Mouse (Mus musculus) liver, embryonic 15.5 days (tissue): ENCODE results near the gene Pld1. TPM values are rescaled to one million over a fixed set of nuclear protein-coding genes. Genes with fewer than 3 reads are reported as not detected.

Source experiments
- ATAC-seq: fragments of 200-750 bp; cut with Nextera tagmentation; 2 replicates; pipeline ENCODE4 v1.8.0; 2017; ENCODE audit warnings: moderate number of reproducible peaks, mild to moderate bottlenecking, moderate library complexity; ENCODE audit not compliant: insufficient read depth
- H3K27ac ChIP-seq: fragments of 300-500 bp; sonication (generic); replicated peaks from 2 replicates; pipeline ENCODE4 v1.5.1; 2015; ENCODE audit warnings: mild to moderate bottlenecking, inconsistent platforms
- H3K27me3 ChIP-seq: fragments of 300-500 bp; sonication (generic); 2 replicates; pipeline ENCODE4 v1.6.1; 2015; ENCODE audit warnings: mild to moderate bottlenecking, inconsistent platforms
- H3K36me3 ChIP-seq: fragments of 300-500 bp; sonication (generic); replicated peaks from 2 replicates; pipeline ENCODE4 v1.6.1; 2015; ENCODE audit warnings: moderate library complexity, mild to moderate bottlenecking, inconsistent platforms
- H3K4me1 ChIP-seq: fragments of 300-500 bp; sonication (generic); replicated peaks from 2 replicates; pipeline ENCODE4 v1.6.1; 2015; ENCODE audit warnings: inconsistent platforms
- H3K4me2 ChIP-seq: fragments of 300-500 bp; sonication (generic); 2 replicates; pipeline ENCODE4 v1.6.1; 2015; ENCODE audit warnings: moderate library complexity, mild to moderate bottlenecking, inconsistent platforms
- H3K4me3 ChIP-seq: fragments of 300-500 bp; sonication (generic); replicated peaks from 2 replicates; pipeline ENCODE4 v1.5.1; 2015; ENCODE audit warnings: mild to moderate bottlenecking, inconsistent platforms
- H3K9ac ChIP-seq: fragments of 300-500 bp; sonication (generic); 2 replicates; pipeline ENCODE4 v1.6.1; 2015; ENCODE audit warnings: moderate library complexity, mild to moderate bottlenecking, inconsistent platforms
- H3K9me3 ChIP-seq: fragments of 300-500 bp; sonication (generic); replicated peaks from 2 replicates; pipeline ENCODE4 v1.6.1; 2016; ENCODE audit warnings: inconsistent platforms
- WGBS: fragments of 180-500 bp; shearing (Covaris S2); methylation state at CpG from one replicate; pipeline ENCODE4 v1.1.7; 2015; ENCODE audit warnings: mixed read lengths; ENCODE audit not compliant: insufficient replicate concordance; 5-methylcytosine and 5-hydroxymethylcytosine counted together
- polyA plus RNA-seq: library from polyadenylated mRNA; unstranded; fragments of >200 nt; fragmentation: Nextera tagmentation; extraction: Ambion mirVana; gene quantifications from 2 replicates; pipeline ENCODE4 v1.2.1, GENCODE M21; 2015

The Pld1 gene
- polyA plus RNA-seq, 1 experiment from 2014 or later: 4.7 TPM

GRCm38 (mm10) chr3:27976931-27977544, 38.5 kb downstream of the Pld1 start:
- WGBS: 63% methylated on average over 10 of the region's 10 CpGs
- H3K4me3 ChIP-seq: no peak overlapping the region
- H3K9ac ChIP-seq: no peak overlapping the region
- no peaks in the 10 kb centered on the region for H3K4me1 ChIP-seq
- no peak overlapping the region for H3K27ac ChIP-seq
- H3K4me2 ChIP-seq: no peak overlapping the region
- no peak for ATAC-seq
- no peaks in the 10 kb centered on the region for H3K9me3 ChIP-seq
- H3K27me3 ChIP-seq: no peaks in the 10 kb centered on the region
- H3K36me3 ChIP-seq: no peaks in the 10 kb centered on the region

DNA sequence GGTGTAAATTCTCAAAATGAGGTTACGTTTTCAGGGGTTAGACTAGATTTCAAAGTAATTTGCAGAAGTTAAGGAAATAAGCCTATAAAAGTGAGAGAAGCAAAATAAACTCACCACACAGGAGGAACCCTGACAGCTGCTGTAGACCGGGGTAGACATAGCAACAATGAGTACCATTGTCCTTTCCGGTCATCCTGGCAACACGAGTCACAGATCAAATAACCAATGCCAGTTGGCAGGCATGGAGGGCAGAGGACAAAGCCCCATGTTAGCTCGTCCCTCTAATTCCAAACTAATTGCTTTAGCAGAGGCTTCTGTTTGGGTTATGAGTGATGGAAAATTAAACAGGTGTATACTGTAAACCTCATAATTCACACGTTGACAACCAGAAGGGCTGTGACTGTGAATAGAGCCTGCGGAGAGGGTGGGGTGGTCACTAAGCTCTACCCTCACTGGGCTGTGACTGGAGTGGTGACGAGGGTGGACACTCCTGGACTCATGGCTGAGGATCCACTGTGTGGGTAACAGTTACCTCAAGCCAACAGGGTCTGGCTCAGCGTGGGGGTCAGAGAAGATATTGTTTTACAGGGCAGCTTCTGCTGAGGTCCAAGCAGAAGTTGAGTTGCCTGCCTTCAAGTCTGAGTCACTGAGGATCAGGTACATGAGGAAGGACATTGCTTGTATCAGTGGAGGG, 39.7 kb downstream of the Pld1 start:
- no peak for ATAC-seq

GRCm38 (mm10) chr3:27981591-27981990, 43.1 kb downstream of the Pld1 start:
- H3K27ac ChIP-seq: no peak overlapping the region
- ATAC-seq: no peak
- no peak overlapping the region for H3K4me2 ChIP-seq
- H3K9ac ChIP-seq: no peak overlapping the region
- no peaks in the 10 kb centered on the region for H3K36me3 ChIP-seq
- no peaks in the 10 kb centered on the region for H3K27me3 ChIP-seq
- no peaks in the 10 kb centered on the region; the same call in 1 of the 2 replicates for H3K4me1 ChIP-seq
- H3K4me3 ChIP-seq: no peak overlapping the region
- 43% methylated on average over 4 of the region's 4 CpGs for WGBS
- H3K9me3 ChIP-seq: no peaks in the 10 kb centered on the region

More for the DNA sequence above, 39.7 kb downstream of the Pld1 start:
- Histone ChIP-seq H3K4me1 (no peaks in the 10 kb centered on the region), H3K27me3 (no peaks in the 10 kb centered on the region), H3K4me3 (no peak overlapping the region), H3K9ac (no peak overlapping the region), H3K4me2 (no peak overlapping the region), H3K27ac (no peak overlapping the region), H3K9me3 (no peaks in the 10 kb centered on the region), H3K36me3 (no peaks in the 10 kb centered on the region)
- 62% methylated on average over 9 of the region's 9 CpGs for WGBS

DNA sequence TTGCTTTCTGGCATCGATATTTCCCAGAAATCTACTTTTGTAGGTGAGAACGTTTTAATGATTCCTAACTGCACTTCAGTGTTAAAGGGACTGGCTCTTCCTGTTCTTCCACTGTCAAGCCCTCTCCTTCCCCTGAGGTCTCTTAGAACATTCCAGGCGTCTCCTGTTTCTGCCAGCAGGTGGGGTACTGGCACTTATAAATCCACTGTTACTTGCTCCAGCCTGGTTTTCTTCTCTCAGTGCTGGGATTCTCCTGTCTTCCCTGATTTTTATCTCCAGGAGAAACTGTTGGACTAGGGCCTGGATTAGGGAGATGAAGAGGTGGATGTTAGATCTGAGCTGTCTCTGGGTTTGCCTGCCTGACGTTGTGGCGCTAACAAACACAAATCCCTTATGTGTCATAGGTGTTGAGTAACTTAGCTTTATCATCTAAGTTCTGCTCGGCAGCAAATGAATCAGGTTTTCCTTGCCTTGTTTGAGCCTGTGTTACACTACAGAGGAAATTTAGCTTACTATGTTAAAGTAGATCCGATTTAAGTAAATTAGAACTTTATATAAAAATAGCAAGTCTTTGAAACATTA, 44.0 kb downstream of the Pld1 start:
- no peaks in the 10 kb centered on the region for H3K36me3 ChIP-seq
- no peaks in the 10 kb centered on the region for H3K27me3 ChIP-seq
- WGBS: 37% methylated on average over 7 of the region's 7 CpGs
- no peak overlapping the region for H3K9ac ChIP-seq
- H3K4me3 ChIP-seq: no peak overlapping the region
- H3K4me2 ChIP-seq: no peak overlapping the region
- H3K4me1 ChIP-seq: no peaks in the 10 kb centered on the region; the same call in 1 of the 2 replicates
- H3K9me3 ChIP-seq: no peaks in the 10 kb centered on the region
- no peak for ATAC-seq
- H3K27ac ChIP-seq: no peak overlapping the region

- Histone ChIP-seq H3K4me1 (no peaks in the 10 kb centered on the region; the same call in 1 of the 2 replicates), H3K27me3 (no peaks in the 10 kb centered on the region), H3K4me2 (no peak overlapping the region), H3K27ac (no peak overlapping the region), H3K9me3 (no peaks in the 10 kb centered on the region), H3K9ac (no peak overlapping the region), H3K4me3 (no peak overlapping the region), H3K36me3 (no peaks in the 10 kb centered on the region)
- ATAC-seq: no peak
- WGBS: 69% methylated on average over 2 of the region's 2 CpGs
Observed at GRCm38 (mm10) chr3:27983274-27983673, 44.8 kb downstream of the Pld1 start.

DNA sequence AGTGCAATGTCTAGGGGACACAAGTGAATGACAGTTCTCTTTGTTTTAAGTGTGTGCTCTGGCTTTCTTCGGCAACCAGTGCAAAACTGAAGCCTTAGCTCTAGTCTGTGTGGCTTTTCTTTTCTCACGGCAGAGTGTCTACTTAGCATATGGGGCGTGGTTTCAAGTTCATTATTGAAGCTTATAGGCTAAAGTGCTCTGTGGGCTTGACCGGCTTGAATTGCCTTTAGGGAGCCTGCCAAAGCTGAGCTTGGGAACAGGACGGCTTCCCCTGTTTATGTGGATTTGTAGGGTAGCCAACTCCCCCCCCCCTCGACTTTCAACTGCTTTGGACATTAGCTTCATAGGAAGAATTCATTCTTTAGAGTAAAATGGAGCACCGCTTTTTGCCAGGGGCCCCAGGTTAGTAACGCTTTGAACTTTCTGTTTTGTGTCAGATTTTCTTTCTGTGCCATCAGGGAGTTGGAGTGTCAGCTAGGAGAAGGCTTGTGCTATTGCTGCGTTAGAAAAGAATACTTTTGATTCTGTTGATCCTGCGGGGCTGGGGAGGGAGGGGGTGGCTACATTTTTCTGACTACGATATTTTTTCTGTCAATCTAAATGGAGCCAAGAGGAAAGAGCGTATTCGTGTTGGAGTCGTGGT, 45.6 kb downstream of the Pld1 start:
- Histone ChIP-seq H3K9ac (no peak overlapping the region), H3K27ac (no peak overlapping the region), H3K9me3 (no peaks in the 10 kb centered on the region), H3K4me1 (no peaks in the 10 kb centered on the region; the same call in 1 of the 2 replicates), H3K36me3 (no peaks in the 10 kb centered on the region), H3K4me3 (peak overlapping the region; percentile 42), H3K4me2 (peak overlapping the region; percentile 58), H3K27me3 (no peaks in the 10 kb centered on the region)
- 8% methylated on average over 14 of the region's 14 CpGs for WGBS
- peak; percentile 73 for ATAC-seq

DNA sequence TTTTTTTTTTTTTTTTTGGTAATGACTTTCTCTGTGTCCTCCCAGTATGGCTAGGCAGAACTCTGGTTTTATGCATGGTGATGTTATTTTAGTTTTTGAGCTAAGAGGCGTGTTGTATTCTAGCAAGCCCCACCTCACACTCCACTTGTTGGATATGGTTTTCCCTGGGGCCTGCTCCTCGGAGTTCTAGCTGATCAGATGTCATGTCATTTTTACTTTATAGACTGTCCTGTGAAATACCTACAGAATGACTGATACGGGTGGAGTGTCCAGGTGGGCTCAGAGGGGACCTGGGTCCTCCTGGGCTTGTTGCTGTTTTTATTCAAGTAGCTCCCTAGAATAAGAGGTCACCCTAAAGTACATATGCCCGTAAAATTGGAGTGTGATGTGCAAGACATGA, 46.1 kb downstream of the Pld1 start:
- Histone ChIP-seq H3K36me3 (no peaks in the 10 kb centered on the region), H3K4me1 (no peaks in the 10 kb centered on the region; the same call in 1 of the 2 replicates), H3K27me3 (no peaks in the 10 kb centered on the region), H3K9me3 (no peaks in the 10 kb centered on the region), H3K4me2 (peak overlapping the region; percentile 58), H3K4me3 (peak overlapping the region; percentile 42), H3K9ac (no peak overlapping the region), H3K27ac (no peak overlapping the region)
- no peak for ATAC-seq
- 56% methylated on average over 4 of the region's 4 CpGs for WGBS

DNA sequence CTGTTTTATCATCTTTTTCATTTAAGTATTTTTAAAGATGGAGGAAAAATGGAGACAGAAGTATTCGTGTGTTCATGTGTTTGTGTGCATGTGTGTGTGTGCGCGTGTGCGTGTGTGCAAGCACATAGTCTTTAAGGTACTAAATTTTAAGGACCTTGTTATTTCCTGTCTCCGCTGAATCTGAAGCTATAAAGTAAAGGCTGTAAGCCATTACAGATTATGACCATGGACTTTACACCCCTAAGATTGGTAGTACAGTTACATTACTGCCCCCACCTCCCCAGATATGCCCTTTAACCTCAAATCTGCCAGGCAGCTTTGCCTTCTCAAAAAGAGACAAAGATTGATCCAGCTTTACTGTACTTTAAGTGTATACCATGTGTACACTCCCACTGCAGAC, 46.8 kb downstream of the Pld1 start:
- 0 out of 2 replicates have a peak overlapping the region, but pooled peaks have one; percentile 10 for H3K4me2 ChIP-seq
- WGBS: 81% methylated on average over 5 of the region's 5 CpGs
- H3K4me1 ChIP-seq: no peaks in the 10 kb centered on the region; the same call in 1 of the 2 replicates
- no peak overlapping the region for H3K9ac ChIP-seq
- H3K27me3 ChIP-seq: no peaks in the 10 kb centered on the region
- no peak overlapping the region for H3K27ac ChIP-seq
- no peak for ATAC-seq
- no peaks in the 10 kb centered on the region for H3K9me3 ChIP-seq
- H3K4me3 ChIP-seq: no peak overlapping the region
- H3K36me3 ChIP-seq: no peaks in the 10 kb centered on the region

- H3K27me3 ChIP-seq: no peaks in the 10 kb centered on the region
- no peaks in the 10 kb centered on the region for H3K9me3 ChIP-seq
- WGBS: 57% methylated on average over 8 of the region's 8 CpGs
- H3K4me1 ChIP-seq: no peaks in the 10 kb centered on the region; the same call in 1 of the 2 replicates
- no peak overlapping the region for H3K27ac ChIP-seq
- H3K4me2 ChIP-seq: no peak overlapping the region
- no peak overlapping the region for H3K4me3 ChIP-seq
- ATAC-seq: no peak
- H3K9ac ChIP-seq: no peak overlapping the region
- H3K36me3 ChIP-seq: no peaks in the 10 kb centered on the region
Observed at GRCm38 (mm10) chr3:27987891-27988536, 49.5 kb downstream of the Pld1 start.

- ATAC-seq: no peak
- 75% methylated on average over 2 of the region's 2 CpGs for WGBS
Observed at GRCm38 (mm10) chr3:27991100-27991703, 52.7 kb downstream of the Pld1 start.

More at GRCm38 (mm10) chr3:27991100-27991703, 52.7 kb downstream of the Pld1 start:
- no peak overlapping the region for H3K4me3 ChIP-seq
- H3K27me3 ChIP-seq: no peaks in the 10 kb centered on the region
- H3K27ac ChIP-seq: no peak overlapping the region
- H3K4me1 ChIP-seq: no peaks in the 10 kb centered on the region
- no peaks in the 10 kb centered on the region for H3K36me3 ChIP-seq
- no peak overlapping the region for H3K4me2 ChIP-seq
- no peaks in the 10 kb centered on the region for H3K9me3 ChIP-seq
- no peak overlapping the region for H3K9ac ChIP-seq
